Mouse (Mus musculus): ENCODE measurements around the gene Endod1. TPM values are rescaled to one million over a fixed set of nuclear protein-coding genes. Genes with fewer than 3 reads are reported as not detected.

Gene Endod1
- polyA plus RNA-seq, 1 experiment from 2014 or later, result 7.8 TPM

DNA sequence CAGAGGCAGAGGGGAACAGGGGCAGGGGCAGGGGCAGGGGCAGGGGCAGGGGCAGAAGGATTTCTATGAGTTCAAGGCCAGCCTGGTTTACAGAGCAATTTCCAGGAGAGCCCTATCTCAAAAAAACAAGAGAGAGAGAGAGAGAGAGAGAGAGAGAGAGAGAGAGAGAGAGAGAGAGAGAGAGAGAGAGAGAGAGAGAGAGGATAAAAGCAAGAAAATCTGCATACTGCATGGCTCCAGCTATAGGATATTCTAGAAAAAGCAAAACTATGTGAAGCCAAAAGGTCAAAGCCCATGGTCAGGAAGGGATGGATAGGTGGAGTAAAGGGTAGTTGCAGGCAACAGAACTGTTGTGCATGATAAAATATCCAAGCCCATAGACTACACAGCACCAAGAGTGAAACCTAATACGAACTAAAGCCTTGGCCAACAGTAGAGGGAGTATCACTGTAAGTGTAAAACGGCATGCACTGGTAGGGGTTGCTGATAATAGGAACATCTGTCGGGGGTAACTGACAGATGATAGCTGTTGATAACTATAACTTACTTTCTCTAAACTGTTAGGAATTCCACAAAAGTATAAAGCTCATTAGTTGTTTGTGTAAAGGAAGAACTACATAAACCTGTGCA lies 15.6 kb upstream of the Endod1 start:
- Histone ChIP-seq H3K27me3 (ENCODE audit: control insufficient read depth, insufficient read depth, low read length) (no peaks in the 10 kb centered on the region), H3K9me3 (replicated peaks; ENCODE audit: control insufficient read depth, low read length) (no peaks in the 10 kb centered on the region), H3K4me1 (ENCODE audit: control insufficient read depth, insufficient read depth, low read length) (no peaks in the 10 kb centered on the region), H3K36me3 (ENCODE audit: control insufficient read depth, insufficient read depth) (no peaks in the 10 kb centered on the region), H3K4me2 (ENCODE audit: low read depth, low read length) (no peak overlapping the region), H3K27ac (ENCODE audit: low read length) (no peak overlapping the region), H3K4me3 (ENCODE audit: low read length) (no peak overlapping the region), H3K9ac (ENCODE audit: low read length) (no peak overlapping the region)
- 54% methylated on average over 3 of the region's 3 CpGs for WGBS
- no peak for ATAC-seq (replicated peaks; ENCODE audit: extremely low read depth, insufficient read depth, low FRiP score)

DNA sequence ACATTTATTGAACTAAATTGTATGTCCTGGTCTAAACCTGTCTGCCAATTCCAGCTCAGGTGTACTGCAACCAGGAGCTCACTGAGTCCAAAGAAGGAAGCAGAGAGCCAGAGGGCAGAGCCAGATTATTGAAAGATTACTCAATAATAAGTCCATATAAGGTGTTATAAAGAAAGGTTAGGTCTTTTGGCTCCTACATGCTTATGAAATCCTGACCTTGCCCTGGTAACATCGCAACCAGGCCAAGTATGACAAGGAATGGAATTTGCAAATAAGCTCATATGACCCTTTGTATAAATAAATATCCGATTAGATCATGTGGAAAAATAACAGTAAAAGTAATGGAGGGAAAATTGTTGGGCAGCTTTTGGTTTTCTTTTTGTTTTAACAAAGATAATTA lies 14.8 kb upstream of the Endod1 start:
- H3K9me3 ChIP-seq (replicated peaks; ENCODE audit: control insufficient read depth, low read length), result no peaks in the 10 kb centered on the region
- no peaks in the 10 kb centered on the region for H3K36me3 ChIP-seq (ENCODE audit: control insufficient read depth, insufficient read depth)
- H3K27me3 ChIP-seq (ENCODE audit: control insufficient read depth, insufficient read depth, low read length), result no peaks in the 10 kb centered on the region
- no peak overlapping the region for H3K4me3 ChIP-seq (ENCODE audit: low read length)
- H3K27ac ChIP-seq (ENCODE audit: low read length), result no peak overlapping the region
- H3K9ac ChIP-seq (ENCODE audit: low read length), result no peak overlapping the region
- H3K4me2 ChIP-seq (ENCODE audit: low read depth, low read length), result no peak overlapping the region
- ATAC-seq (replicated peaks; ENCODE audit: extremely low read depth, insufficient read depth, low FRiP score), result no peak
- H3K4me1 ChIP-seq (ENCODE audit: control insufficient read depth, insufficient read depth, low read length), result no peaks in the 10 kb centered on the region
- whole genome bisulfite sequencing, result 79% methylated on average over 2 of the region's 2 CpGs

DNA sequence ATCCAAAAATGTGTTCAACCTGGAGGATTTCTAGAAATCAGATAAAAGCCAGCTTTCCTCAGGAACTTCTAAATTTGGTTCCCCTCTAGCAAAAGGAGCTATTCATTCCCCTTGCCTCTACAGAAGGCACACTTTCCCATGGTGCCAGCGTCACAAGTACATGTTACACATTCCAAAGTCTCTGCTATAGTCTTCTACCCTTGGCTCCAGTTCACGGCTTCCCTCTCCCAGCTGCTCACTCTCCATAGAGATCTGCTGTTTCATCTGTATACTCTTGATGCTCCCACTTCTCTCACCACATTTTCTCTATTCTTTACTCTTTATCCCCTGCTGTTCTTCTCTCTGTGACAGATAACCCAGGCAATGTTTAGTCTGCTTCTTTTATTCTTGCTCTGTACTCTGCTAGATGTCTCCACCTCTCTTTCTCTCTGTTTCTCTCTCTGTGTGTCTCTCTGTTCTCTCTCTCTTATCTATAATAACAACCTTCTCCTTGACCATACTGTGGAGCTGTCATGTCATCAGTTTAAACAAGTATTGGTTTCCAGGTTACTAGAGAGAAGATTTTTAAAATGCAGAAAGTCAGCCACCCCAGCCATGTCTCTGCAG lies 13.8 kb upstream of the Endod1 start:
- 25% methylated on average over 2 of the region's 2 CpGs for WGBS
- no peak for ATAC-seq (replicated peaks; ENCODE audit: extremely low read depth, insufficient read depth, low FRiP score)
- no peak overlapping the region for H3K4me2 ChIP-seq (ENCODE audit: low read depth, low read length)
- H3K4me3 ChIP-seq (ENCODE audit: low read length), result no peak overlapping the region
- H3K4me1 ChIP-seq (ENCODE audit: control insufficient read depth, insufficient read depth, low read length), result no peaks in the 10 kb centered on the region
- H3K36me3 ChIP-seq (ENCODE audit: control insufficient read depth, insufficient read depth), result no peaks in the 10 kb centered on the region
- H3K27ac ChIP-seq (ENCODE audit: low read length), result no peak overlapping the region
- H3K9me3 ChIP-seq (replicated peaks; ENCODE audit: control insufficient read depth, low read length), result no peaks in the 10 kb centered on the region
- no peak overlapping the region for H3K9ac ChIP-seq (ENCODE audit: low read length)
- no peaks in the 10 kb centered on the region for H3K27me3 ChIP-seq (ENCODE audit: control insufficient read depth, insufficient read depth, low read length)

DNA sequence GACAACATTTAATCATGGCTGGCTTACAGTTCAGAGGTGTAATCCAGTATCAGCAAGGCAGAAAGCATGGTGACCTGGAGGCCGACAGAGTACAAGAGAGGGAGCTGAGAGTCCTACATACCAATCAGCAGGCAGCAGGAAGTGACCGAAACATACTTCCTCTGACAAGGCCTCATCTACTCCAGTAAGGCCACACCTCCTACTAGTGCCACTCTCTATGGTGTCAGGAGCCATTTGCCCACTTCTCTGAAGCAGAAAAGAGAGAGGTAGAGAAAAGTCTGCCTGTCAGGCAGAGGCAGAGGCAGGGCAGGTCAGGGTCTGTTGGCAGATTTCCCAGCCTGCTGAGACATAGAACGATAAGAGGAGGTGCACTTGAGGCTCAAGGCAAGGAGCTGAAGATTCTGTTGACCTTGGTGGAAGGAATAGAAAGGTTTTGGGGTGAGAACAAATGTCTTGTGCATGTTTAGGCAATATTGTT lies 10.6 kb upstream of the Endod1 start:
- Histone ChIP-seq H3K4me1 (ENCODE audit: control insufficient read depth, insufficient read depth, low read length) (peaks cover 3% of the 10 kb centered on the region; the same call in 1 of the 2 replicates), H3K9ac (ENCODE audit: low read length) (no peak overlapping the region), H3K36me3 (ENCODE audit: control insufficient read depth, insufficient read depth) (no peaks in the 10 kb centered on the region), H3K9me3 (replicated peaks; ENCODE audit: control insufficient read depth, low read length) (no peaks in the 10 kb centered on the region), H3K4me2 (ENCODE audit: low read depth, low read length) (no peak overlapping the region), H3K27me3 (ENCODE audit: control insufficient read depth, insufficient read depth, low read length) (no peaks in the 10 kb centered on the region), H3K4me3 (ENCODE audit: low read length) (no peak overlapping the region), H3K27ac (ENCODE audit: low read length) (no peak overlapping the region)
- ATAC-seq (replicated peaks; ENCODE audit: extremely low read depth, insufficient read depth, low FRiP score), result no peak
- WGBS, result 62% methylated on average over 3 of the region's 3 CpGs

DNA sequence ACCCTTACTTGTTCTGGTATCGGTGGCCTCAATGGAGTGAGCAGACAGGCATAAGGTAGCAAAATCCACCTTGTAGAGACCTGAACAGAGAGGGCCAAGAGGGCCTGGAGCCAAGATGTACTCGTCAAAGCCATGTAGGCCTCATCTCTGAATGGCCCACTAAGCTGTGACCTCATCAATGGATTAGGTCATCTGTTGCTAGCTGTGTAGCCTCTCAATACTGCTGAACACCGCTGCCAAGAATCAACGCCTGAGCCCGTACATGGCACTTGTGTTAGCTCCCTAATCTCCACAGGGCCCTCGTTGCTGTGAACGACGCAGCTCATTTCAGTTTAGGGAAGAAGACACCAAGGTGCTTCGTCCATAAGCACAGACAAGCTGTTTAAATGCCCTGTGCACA lies 10.0 kb upstream of the Endod1 start:
- H3K36me3 ChIP-seq (ENCODE audit: control insufficient read depth, insufficient read depth), result no peaks in the 10 kb centered on the region
- no peaks in the 10 kb centered on the region for H3K9me3 ChIP-seq (replicated peaks; ENCODE audit: control insufficient read depth, low read length)
- ATAC-seq (replicated peaks; ENCODE audit: extremely low read depth, insufficient read depth, low FRiP score), result no peak
- no peak overlapping the region for H3K4me3 ChIP-seq (ENCODE audit: low read length)
- H3K27ac ChIP-seq (ENCODE audit: low read length), result no peak overlapping the region
- H3K4me2 ChIP-seq (ENCODE audit: low read depth, low read length), result no peak overlapping the region
- 86% methylated on average over 9 of the region's 9 CpGs for WGBS
- H3K27me3 ChIP-seq (ENCODE audit: control insufficient read depth, insufficient read depth, low read length), result no peaks in the 10 kb centered on the region
- no peak overlapping the region for H3K9ac ChIP-seq (ENCODE audit: low read length)
- peaks cover 3% of the 10 kb centered on the region; the same call in 1 of the 2 replicates for H3K4me1 ChIP-seq (ENCODE audit: control insufficient read depth, insufficient read depth, low read length)

DNA sequence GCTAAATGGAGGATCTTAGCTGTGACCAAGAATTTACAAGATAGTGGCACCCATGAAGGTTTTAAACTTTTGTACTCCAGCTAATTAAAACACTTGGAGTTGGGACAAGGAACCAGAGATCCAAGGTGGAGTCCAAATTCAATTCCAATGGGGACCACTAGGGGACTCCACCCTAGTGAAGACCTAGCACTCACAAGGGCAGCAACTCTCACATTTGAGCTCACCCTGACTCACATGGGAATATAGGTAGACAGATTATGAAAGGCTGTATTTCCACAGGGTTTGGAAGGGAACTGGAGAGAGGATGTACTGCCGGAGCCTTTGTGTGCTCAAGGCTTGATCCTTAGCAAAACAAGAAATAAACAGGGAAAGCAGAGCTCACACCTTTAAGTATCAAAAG lies 9.0 kb upstream of the Endod1 start:
- no peak overlapping the region for H3K9ac ChIP-seq (ENCODE audit: low read length)
- H3K27ac ChIP-seq (ENCODE audit: low read length), result no peak overlapping the region
- WGBS, result 94% methylated on average over 1 of the region's 1 CpGs
- ATAC-seq (replicated peaks; ENCODE audit: extremely low read depth, insufficient read depth, low FRiP score), result no peak
- no peak overlapping the region for H3K4me2 ChIP-seq (ENCODE audit: low read depth, low read length)
- no peaks in the 10 kb centered on the region for H3K27me3 ChIP-seq (ENCODE audit: control insufficient read depth, insufficient read depth, low read length)
- H3K9me3 ChIP-seq (replicated peaks; ENCODE audit: control insufficient read depth, low read length), result no peaks in the 10 kb centered on the region
- no peaks in the 10 kb centered on the region for H3K36me3 ChIP-seq (ENCODE audit: control insufficient read depth, insufficient read depth)
- no peak overlapping the region for H3K4me3 ChIP-seq (ENCODE audit: low read length)
- H3K4me1 ChIP-seq (ENCODE audit: control insufficient read depth, insufficient read depth, low read length), result peaks cover 3% of the 10 kb centered on the region; the same call in 1 of the 2 replicates

DNA sequence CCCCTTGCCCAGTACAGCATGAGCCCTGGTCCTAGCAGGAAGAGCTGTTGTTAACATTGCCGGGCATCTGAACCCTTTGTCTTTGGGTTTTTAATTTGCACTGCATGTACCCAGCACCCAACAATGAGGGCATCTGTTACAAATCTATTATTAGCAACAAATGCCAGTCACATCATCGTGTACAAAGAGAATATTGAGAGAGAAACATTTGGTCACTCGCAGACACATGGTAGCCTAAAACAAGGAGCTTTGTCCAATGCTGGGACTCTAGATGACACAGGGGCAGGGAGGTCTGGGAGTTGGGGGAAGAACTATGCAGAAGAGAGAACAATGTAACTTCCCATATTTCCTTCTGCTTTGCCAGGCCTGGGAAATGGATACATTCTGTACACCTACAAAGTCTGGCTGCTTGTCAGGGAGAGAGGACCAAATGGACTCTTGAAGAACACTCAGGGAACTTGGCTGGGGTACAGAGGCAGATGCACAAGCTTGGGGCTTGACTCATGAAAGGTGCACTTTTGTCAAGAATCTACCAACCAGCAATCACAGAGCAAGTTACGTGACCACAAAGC lies 7.8 kb upstream of the Endod1 start:
- ATAC-seq (replicated peaks; ENCODE audit: extremely low read depth, insufficient read depth, low FRiP score), result no peak
- H3K4me3 ChIP-seq (ENCODE audit: low read length), result no peak overlapping the region

DNA sequence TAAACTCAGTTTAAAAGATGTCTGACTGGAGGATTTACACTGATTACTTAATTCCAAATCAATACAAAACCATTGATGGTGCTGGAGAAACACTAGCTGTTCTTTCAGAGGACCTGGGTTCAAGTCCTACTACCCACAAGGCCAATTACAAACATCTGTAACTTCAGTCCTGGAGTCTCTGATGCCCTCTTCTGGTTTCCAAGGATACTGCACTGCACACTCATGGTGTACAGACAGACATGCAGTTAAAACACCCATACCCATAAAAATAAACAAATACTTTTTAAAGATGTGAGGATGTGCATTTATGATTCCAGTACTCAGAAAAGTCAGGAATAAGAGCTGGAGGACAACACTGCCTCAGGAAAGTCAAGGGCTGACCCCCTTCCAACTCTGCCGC lies 6.7 kb upstream of the Endod1 start:
- 93% methylated on average over 1 of the region's 1 CpGs for WGBS
- H3K4me3 ChIP-seq (ENCODE audit: low read length), result no peak overlapping the region

More for the DNA sequence above, 7.8 kb upstream of the Endod1 start:
- no peaks in the 10 kb centered on the region for H3K36me3 ChIP-seq (ENCODE audit: control insufficient read depth, insufficient read depth)
- H3K27ac ChIP-seq (ENCODE audit: low read length), result no peak overlapping the region
- no peaks in the 10 kb centered on the region for H3K9me3 ChIP-seq (replicated peaks; ENCODE audit: control insufficient read depth, low read length)
- H3K4me2 ChIP-seq (ENCODE audit: low read depth, low read length), result no peak overlapping the region
- no peaks in the 10 kb centered on the region for H3K27me3 ChIP-seq (ENCODE audit: control insufficient read depth, insufficient read depth, low read length)
- WGBS, result 65% methylated on average over 4 of the region's 4 CpGs
- H3K4me1 ChIP-seq (ENCODE audit: control insufficient read depth, insufficient read depth, low read length), result peaks cover 3% of the 10 kb centered on the region; the same call in 1 of the 2 replicates
- no peak overlapping the region for H3K9ac ChIP-seq (ENCODE audit: low read length)

DNA sequence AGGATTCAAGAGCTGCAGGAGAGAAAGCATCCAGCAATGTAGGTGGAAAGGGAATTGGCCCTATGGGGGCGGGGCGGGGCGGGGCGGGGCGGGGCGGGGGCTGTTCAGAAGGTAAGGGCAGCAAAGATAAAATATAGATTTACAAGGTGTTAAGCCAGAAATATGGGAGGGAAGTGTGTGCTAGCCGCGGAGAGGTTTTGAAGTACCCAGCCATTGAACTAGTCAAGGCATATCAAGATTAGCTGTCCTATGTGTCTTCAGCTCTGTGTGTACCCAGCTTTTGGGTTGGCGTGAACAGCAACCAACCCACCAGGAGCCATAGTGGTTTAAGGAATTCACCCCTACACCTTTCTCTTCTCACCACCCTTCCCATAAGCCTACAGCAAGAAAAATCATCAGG lies 5.5 kb upstream of the Endod1 start:
- 64% methylated on average over 9 of the region's 9 CpGs for WGBS
- no peak overlapping the region for H3K9ac ChIP-seq (ENCODE audit: low read length)
- no peaks in the 10 kb centered on the region for H3K36me3 ChIP-seq (ENCODE audit: control insufficient read depth, insufficient read depth)
- H3K4me3 ChIP-seq (ENCODE audit: low read length), result no peak overlapping the region
- H3K27ac ChIP-seq (ENCODE audit: low read length), result no peak overlapping the region
- no peak overlapping the region for H3K4me2 ChIP-seq (ENCODE audit: low read depth, low read length)
- H3K9me3 ChIP-seq (replicated peaks; ENCODE audit: control insufficient read depth, low read length), result no peaks in the 10 kb centered on the region
- H3K27me3 ChIP-seq (ENCODE audit: control insufficient read depth, insufficient read depth, low read length), result no peaks in the 10 kb centered on the region
- ATAC-seq (replicated peaks; ENCODE audit: extremely low read depth, insufficient read depth, low FRiP score), result no peak
- peaks cover 7% of the 10 kb centered on the region for H3K4me1 ChIP-seq (ENCODE audit: control insufficient read depth, insufficient read depth, low read length)

More for the DNA sequence above, 6.7 kb upstream of the Endod1 start:
- Histone ChIP-seq H3K4me2 (ENCODE audit: low read depth, low read length) (no peak overlapping the region), H3K9me3 (replicated peaks; ENCODE audit: control insufficient read depth, low read length) (no peaks in the 10 kb centered on the region), H3K27me3 (ENCODE audit: control insufficient read depth, insufficient read depth, low read length) (no peaks in the 10 kb centered on the region), H3K36me3 (ENCODE audit: control insufficient read depth, insufficient read depth) (no peaks in the 10 kb centered on the region), H3K4me1 (ENCODE audit: control insufficient read depth, insufficient read depth, low read length) (peaks cover 3% of the 10 kb centered on the region; the same call in 1 of the 2 replicates), H3K9ac (ENCODE audit: low read length) (no peak overlapping the region), H3K27ac (ENCODE audit: low read length) (no peak overlapping the region)
- ATAC-seq (replicated peaks; ENCODE audit: extremely low read depth, insufficient read depth, low FRiP score), result no peak
